Mouse (Mus musculus): Measurements from ENCODE around the gene Gm8005. TPM values are rescaled to one million over a fixed set of nuclear protein-coding genes. Genes with fewer than 3 reads are reported as not detected.
"Not testable (repeated sequence)": the region's sequence is repeated elsewhere in the genome, so short reads cannot be mapped to it uniquely, and the experiment has no call there.

The Gm8005 gene
- polyA plus RNA-seq (2012; rRNA removed), result not detected in 2 replicates
- not detected in 2 replicates for polyA plus RNA-seq (2014; fragmentation: Nextera tagmentation; extraction: Ambion mirVana)

GRCm38 (mm10) chr14:42439573-42439972 lies at the start of gene Gm8005:
Gm8005 (minus strand) TSS chr14:42439673.
- H3K27me3 ChIP-seq (ENCODE audit: control insufficient read depth, insufficient read depth, low read length); H3K4me2 ChIP-seq (replicated peaks; ENCODE audit: low read depth, low read length, severe bottlenecking); H3K9ac ChIP-seq (ENCODE audit: low read depth, low read length, severe bottlenecking); H3K27ac ChIP-seq (replicated peaks; ENCODE audit: low read depth, low read length); H3K4me3 ChIP-seq (replicated peaks; ENCODE audit: low read length); DNase-seq (ENCODE audit: low spot score); H3K36me3 ChIP-seq (ENCODE audit: control insufficient read depth, insufficient read depth, low read length); ATAC-seq (ENCODE audit: low FRiP score, low read depth); H3K4me1 ChIP-seq (ENCODE audit: control insufficient read depth, insufficient read depth, low read length); H3K9me3 ChIP-seq (ENCODE audit: control insufficient read depth, low read length): not testable (repeated sequence)
- 91% methylated on average over 2 of the region's 4 CpGs for WGBS

- WGBS, result 55% methylated on average over 2 of the region's 2 CpGs
- not testable (repeated sequence) for H3K4me2 ChIP-seq (replicated peaks; ENCODE audit: low read depth, low read length, severe bottlenecking); ATAC-seq (ENCODE audit: low FRiP score, low read depth); H3K27me3 ChIP-seq (ENCODE audit: control insufficient read depth, insufficient read depth, low read length); H3K4me3 ChIP-seq (replicated peaks; ENCODE audit: low read length); H3K27ac ChIP-seq (replicated peaks; ENCODE audit: low read depth, low read length); DNase-seq (ENCODE audit: low spot score); H3K9ac ChIP-seq (ENCODE audit: low read depth, low read length, severe bottlenecking); H3K36me3 ChIP-seq (ENCODE audit: control insufficient read depth, insufficient read depth, low read length); H3K9me3 ChIP-seq (ENCODE audit: control insufficient read depth, low read length); H3K4me1 ChIP-seq (ENCODE audit: control insufficient read depth, insufficient read depth, low read length)
Measured at GRCm38 (mm10) chr14:42463581-42463980, 24.1 kb upstream of the Gm8005 start, which contains the start of gene Gm8011. Gm8011 (plus strand) TSS chr14:42463881.

Other genes with a start within 250 kb of the Gm8005 start
- gene Gm3573, start 248.9 kb downstream of the Gm8005 start, polyA plus RNA-seq (2012; rRNA removed), result not detected in 2 replicates
- not detected in 2 replicates for gene Gm3573, start 248.9 kb downstream of the Gm8005 start, polyA plus RNA-seq (2014; fragmentation: Nextera tagmentation; extraction: Ambion mirVana)
- gene Gm17026, start 179.6 kb downstream of the Gm8005 start, polyA plus RNA-seq (2012; rRNA removed), result not detected in 2 replicates
- not detected in 2 replicates for gene Gm17026, start 179.6 kb downstream of the Gm8005 start, polyA plus RNA-seq (2014; fragmentation: Nextera tagmentation; extraction: Ambion mirVana)
- not detected in 2 replicates for gene Gm9611, start 142.3 kb downstream of the Gm8005 start, polyA plus RNA-seq (2012; rRNA removed)
- not detected in 2 replicates for gene Gm9611, start 142.3 kb downstream of the Gm8005 start, polyA plus RNA-seq (2014; fragmentation: Nextera tagmentation; extraction: Ambion mirVana)
- not detected in 2 replicates for gene Gm7995, start 129.5 kb downstream of the Gm8005 start, polyA plus RNA-seq (2012; rRNA removed)
- not detected in 2 replicates for gene Gm7995, start 129.5 kb downstream of the Gm8005 start, polyA plus RNA-seq (2014; fragmentation: Nextera tagmentation; extraction: Ambion mirVana)
- not detected in 2 replicates for gene Gm8011, start 24.2 kb upstream of the Gm8005 start, polyA plus RNA-seq (2012; rRNA removed)
- gene Gm8011, start 24.2 kb upstream of the Gm8005 start, polyA plus RNA-seq (2014; fragmentation: Nextera tagmentation; extraction: Ambion mirVana), result not detected in 2 replicates
- not detected in 2 replicates for gene Gm8020, start 62.7 kb upstream of the Gm8005 start, polyA plus RNA-seq (2012; rRNA removed)
- not detected in 2 replicates for gene Gm8020, start 62.7 kb upstream of the Gm8005 start, polyA plus RNA-seq (2014; fragmentation: Nextera tagmentation; extraction: Ambion mirVana)
- not detected in 2 replicates for gene Gm8024, start 84.6 kb upstream of the Gm8005 start, polyA plus RNA-seq (2012; rRNA removed)
- not detected in 2 replicates for gene Gm8024, start 84.6 kb upstream of the Gm8005 start, polyA plus RNA-seq (2014; fragmentation: Nextera tagmentation; extraction: Ambion mirVana)
- not detected in 2 replicates for gene Gm17124, start 160.2 kb upstream of the Gm8005 start, polyA plus RNA-seq (2012; rRNA removed)
- not detected in 2 replicates for gene Gm17124, start 160.2 kb upstream of the Gm8005 start, polyA plus RNA-seq (2014; fragmentation: Nextera tagmentation; extraction: Ambion mirVana)
- not detected in 2 replicates for gene Gm3633, start 202.2 kb upstream of the Gm8005 start, polyA plus RNA-seq (2012; rRNA removed)
- not detected in 2 replicates for gene Gm3633, start 202.2 kb upstream of the Gm8005 start, polyA plus RNA-seq (2014; fragmentation: Nextera tagmentation; extraction: Ambion mirVana)
- gene Gm10378, start 216.3 kb upstream of the Gm8005 start, polyA plus RNA-seq (2012; rRNA removed), result not detected in 2 replicates
- gene Gm10378, start 216.3 kb upstream of the Gm8005 start, polyA plus RNA-seq (2014; fragmentation: Nextera tagmentation; extraction: Ambion mirVana), result not detected in 2 replicates

Data from limb, embryonic 14.5 days (tissue).